Mouse (Mus musculus) R1 (cell line): Measurements from ENCODE around the gene Prnp.

ENCODE experiments used
- DNase-seq: peaks from one replicate; pipeline ENCODE4 v3.0.0-alpha.2; 2018; ENCODE audit warnings: low read depth, low spot score

The Prnp gene

GRCm38 (mm10) chr2:131948916-131949639 lies 39.4 kb downstream of the Prnp start:
- DNase-seq, result no peak

DNA sequence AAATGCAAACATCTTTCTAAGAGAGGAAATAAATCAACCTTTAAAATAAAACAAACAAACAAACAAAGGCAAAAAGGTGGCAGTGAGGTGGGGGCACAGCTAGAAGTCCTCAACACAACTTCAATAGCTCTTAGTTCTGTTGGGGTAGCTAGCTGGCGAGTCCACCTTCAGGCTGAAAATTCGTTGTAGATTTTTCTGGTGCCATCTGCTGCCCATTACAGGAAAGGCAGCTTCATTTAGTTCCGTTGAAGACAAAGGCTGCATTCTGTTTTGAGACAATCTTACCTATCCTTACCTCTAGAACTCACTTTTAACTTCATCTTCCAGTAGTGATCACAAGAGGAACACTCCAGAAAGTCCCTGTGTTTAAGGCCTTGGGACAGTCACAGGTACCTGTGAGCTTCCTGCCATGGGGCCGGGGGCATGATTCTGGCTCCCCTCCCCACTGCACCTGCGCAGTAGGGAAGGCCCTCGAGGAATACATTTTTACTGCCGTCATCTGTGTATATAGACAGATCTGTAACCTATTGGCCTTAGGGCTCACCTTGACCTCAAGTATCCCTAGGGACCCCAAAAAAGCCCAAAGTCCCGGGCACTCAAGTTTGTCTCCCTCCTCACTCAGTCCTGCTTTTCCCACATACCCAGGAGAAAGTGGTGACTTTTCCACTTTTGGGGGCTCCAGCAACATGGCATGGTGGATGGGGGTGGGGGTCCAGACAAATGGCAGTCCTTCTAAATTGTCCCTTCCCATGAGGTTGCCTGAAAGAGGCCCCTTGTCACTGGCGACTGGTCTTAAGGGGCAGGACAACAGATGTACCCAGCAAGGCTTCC lies 40.3 kb downstream of the Prnp start:
- peak; percentile 62 for DNase-seq

- peak; percentile 46 for DNase-seq
These were observed 40.9 kb downstream of the Prnp start, which contains the start of gene Prnd for GRCm38 (mm10) chr2:131950598-131951095. Prnd (plus strand) TSS chr2:131950861.

DNA sequence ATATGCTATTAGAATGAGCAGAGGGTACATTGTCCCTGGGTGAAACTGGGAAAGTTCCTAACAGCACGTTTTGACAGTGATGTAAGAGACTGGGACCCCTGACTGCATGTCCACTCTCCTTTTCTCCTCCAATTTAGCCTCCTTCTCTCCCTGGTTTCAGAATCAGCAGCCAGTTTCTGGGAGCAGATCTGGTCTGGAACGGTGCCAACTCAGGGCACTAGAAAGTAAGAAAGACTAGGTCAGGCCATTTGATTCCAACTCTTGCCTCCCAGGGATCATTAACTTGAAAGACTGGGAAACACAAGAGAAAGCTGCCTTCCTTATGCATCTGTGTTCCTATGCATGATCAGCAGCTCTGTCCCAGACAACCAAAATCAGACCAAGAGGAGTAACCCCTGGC lies 42.7 kb downstream of the Prnp start:
- DNase-seq, result no peak

GRCm38 (mm10) chr2:131952961-131953538 lies 43.3 kb downstream of the Prnp start:
- no peak for DNase-seq

DNA sequence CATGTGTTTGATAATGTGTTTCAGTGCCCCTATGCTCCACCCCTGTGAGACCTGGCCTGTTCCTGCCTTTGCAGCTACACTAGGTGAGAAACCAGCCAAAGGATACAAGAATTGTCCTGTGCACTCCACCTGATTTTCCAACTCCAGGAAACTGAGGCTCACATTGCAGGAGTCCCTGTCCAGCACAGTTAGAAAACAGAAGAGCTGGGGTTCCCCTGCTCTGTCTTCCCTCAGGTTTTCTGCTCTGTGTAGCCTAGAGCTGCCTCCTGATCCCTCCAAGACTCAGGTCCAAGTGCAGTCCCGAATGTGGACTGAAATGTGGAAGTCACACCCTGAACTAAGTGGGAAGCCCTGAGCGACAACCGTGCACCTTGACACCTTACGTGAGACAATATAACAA lies 44.0 kb downstream of the Prnp start:
- DNase-seq, result no peak

GRCm38 (mm10) chr2:131954835-131955234 lies 45.1 kb downstream of the Prnp start:
- no peak for DNase-seq

DNA sequence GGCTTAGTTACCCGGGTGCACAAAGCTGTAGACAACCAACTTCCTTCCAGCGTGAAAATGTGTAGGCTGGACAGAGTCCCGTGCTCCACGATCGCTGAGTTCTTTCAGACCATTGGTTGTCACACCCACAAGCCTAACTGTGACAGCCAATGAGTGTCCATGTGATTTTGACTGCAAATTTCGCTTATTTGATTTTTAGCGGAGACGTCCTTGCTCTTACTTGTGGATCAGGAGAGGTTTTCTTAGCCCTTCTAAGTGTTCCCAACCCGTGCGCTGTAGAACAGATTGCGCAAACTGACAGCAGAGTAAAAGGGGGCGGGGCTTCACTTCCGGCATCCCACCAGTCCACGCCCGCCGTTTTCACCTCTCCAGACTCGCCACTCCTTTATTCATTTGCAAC lies 45.5 kb downstream of the Prnp start:
- DNase-seq, result peak; percentile 86

DNA sequence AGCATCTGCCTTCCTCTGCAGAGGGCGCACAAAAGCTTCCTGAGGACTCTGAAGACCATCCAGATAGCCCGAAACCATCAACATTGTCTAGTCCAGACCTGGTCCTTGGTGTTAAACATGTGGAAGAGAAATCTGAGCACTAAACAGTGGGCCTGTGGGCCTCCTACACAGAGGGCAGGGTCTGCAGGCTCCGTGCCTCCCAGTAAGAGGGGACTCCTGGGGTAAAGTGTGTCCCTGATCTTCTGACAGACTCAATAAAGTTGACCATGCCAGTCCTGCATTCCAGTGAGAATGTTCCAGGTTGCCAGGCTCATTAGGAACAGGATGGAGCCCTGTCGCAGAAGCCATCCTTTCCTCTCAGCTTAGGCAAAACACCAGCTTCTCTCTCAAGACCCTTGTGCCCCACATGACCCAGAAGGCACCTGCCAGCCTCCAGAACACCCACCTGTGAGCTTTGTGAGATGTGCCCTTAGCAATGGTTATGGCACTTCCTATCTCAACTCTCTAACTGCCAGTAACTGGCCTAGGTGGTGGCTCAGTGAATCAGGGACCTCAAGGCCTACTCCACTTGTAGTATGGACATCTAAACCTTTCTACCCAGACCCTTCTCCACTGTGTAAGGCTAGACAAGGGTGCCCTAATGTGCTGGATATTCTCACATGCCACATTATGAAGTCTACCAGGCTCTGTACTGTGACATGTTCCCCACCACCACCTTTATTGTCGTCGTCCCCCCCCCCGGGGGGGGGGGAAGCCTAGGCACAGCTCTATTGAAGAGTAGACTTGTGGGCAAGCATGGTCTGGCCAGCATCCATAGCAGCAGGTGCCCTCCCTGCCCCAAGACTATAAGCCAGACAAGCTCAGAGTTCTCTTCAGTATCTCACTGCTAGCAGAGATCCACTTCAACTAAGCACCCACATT lies 46.9 kb downstream of the Prnp start:
- no peak for DNase-seq

GRCm38 (mm10) chr2:131957731-131958222 lies 48.0 kb downstream of the Prnp start:
- peak; percentile 56 for DNase-seq

DNA sequence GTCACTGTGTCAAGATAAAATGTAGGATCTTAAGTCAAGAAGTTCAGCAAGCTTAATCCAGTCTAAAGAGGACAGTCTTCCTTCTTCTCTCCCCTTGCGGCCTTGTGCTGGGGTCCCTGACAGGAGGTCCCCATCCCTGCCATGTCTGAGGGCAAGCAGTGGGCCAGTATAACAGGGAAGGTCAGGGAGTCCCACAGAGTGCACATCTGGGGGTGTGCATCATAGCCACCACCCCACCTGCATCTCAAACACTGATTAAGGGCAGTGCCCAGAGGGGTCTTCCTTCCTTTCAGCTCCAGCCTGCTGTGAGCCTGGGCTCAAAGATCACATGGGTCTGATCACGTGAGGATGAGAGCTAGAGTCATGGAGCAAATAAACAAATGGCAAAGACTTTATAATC lies 51.9 kb downstream of the Prnp start:
- no peak for DNase-seq

DNA sequence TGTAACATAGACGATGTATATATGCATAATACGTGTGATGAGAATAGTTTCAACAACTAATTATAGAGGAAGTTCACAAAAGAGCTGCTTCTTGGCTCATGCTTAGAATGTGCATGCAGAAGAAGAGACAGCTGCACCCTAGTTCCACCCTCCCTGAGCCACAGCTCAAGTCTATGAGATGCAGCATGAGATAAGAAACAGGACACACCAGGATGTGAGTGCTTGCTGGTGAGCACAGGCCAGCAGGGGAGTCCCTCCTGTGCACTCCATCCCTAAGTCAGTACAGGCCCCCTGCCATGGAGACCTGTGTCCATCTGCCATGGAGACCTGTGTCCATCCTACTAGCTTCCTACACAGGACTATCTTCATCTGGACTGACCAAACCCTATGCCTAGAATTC lies 60.9 kb downstream of the Prnp start:
- no peak for DNase-seq

DNA sequence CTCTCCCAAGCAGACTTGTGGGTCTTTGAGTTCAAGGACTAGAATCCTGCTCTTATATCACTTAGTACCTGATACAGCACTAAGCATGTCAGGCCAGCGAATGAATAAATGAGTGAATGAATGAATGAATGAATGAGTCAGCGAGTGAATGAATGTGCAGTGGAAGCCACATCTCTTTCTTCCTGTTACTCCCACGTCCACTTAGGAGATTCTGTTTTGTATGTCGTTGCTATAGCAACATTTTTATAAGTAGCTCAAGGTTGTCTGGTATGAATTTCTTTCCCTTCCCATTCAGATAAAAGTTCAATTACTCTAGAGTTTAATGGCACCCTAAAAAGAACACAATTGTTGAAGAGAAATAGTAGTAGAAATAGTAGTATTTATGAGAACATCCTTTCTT lies 61.4 kb downstream of the Prnp start:
- DNase-seq, result no peak

- no peak for DNase-seq
These were observed 66.9 kb downstream of the Prnp start for GRCm38 (mm10) chr2:131976663-131977062.

GRCm38 (mm10) chr2:131980866-131981265 lies 71.1 kb downstream of the Prnp start:
- DNase-seq, result peak; percentile 19

- DNase-seq, result peak; percentile 75
These were observed 72.9 kb downstream of the Prnp start for GRCm38 (mm10) chr2:131982546-131983196.

DNA sequence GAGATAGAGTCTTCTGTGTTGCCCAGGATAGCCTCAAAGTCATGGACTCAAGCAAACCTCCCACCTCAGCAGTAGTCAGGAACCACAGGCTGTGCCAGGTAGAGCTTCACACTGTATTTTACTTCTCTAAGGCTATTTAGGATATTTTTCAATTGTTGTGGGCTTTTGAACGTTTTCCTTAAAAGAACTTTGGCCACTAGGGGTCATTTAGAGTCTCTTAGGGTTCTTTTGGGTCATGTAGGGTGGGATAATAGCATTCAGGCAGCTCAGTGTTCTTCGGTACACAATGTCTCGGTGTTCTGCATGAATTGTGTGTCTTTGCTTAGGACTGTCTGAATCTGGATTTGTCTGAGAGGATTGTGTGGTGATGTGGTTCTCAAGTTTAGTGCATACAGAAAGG lies 78.2 kb downstream of the Prnp start:
- DNase-seq, result peak; percentile 18
